Mouse (Mus musculus): ENCODE data around the gene Ncapd2.
A peak's percentile ranks its signal among the peaks of the same experiment; 100 is the strongest.

Gene Ncapd2

DNA sequence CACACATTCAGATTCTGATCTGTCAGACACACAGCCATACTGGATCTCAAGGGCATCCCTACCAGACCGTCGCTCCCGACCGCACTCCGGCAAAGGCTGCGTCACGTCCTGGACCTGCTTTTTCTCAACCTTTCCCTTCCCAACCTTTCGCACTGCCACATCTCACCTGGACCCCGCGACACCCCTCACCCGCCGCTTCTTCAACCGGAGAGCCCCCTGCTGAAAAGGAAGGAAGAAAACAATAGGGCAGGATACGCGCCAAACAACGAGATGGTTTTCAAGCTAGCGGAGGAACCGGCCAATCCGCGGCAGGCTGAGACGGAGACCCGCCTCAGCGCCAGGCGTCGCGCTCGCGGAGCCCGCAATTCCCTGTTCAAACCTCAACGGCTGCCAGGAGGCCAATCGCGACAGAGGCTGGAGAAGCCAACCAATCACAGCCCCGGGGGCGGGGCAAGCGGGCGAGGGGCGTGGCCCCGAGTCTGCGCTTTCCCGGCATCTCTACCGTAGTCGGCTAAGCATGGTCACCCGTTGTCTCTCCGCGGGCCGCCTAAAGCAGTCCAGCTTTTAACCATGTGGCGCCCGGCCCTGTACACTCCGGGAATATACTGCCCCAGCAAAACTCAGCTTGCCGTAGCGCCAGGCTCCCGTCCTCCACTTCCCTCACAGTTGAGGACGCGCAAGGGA is at the start of gene Ncapd2, which contains the start of gene Mrpl51:
Gene Ncapd2 (minus strand): TSS at position 370 of the 684 bp plus-strand sequence.
Gene Mrpl51 (plus strand): TSS at position 470 of the 684 bp plus-strand sequence.
- DNase-seq (ENCODE audit: low spot score), result peak; percentile 94

DNA sequence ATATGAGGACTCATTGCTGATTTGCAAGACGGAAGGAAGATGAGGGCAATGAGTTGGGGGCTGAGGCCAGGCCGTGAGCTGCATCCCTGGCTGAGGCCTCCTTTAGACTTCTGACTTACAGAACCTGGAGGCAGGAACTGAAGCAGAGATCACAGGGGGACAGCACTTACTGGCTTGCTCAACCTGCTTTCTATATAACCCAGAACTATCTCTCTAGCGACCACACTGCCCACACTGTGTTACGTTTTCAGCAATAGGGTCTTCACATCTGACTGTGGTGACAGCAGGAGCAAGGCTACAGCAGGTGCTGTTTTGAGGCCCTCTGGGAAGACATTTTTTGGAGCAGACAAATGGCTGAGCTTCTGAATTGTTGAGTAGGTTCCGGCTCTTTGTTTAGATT is 49.1 kb upstream of the Ncapd2 start:
- DNase-seq (ENCODE audit: low spot score), result no peak

GRCm38 (mm10) chr6:125239547-125239946 is 48.0 kb upstream of the Ncapd2 start:
- no peak for DNase-seq (ENCODE audit: low spot score)

GRCm38 (mm10) chr6:125238396-125238795 is 46.9 kb upstream of the Ncapd2 start:
- DNase-seq (ENCODE audit: low spot score), result no peak

DNA sequence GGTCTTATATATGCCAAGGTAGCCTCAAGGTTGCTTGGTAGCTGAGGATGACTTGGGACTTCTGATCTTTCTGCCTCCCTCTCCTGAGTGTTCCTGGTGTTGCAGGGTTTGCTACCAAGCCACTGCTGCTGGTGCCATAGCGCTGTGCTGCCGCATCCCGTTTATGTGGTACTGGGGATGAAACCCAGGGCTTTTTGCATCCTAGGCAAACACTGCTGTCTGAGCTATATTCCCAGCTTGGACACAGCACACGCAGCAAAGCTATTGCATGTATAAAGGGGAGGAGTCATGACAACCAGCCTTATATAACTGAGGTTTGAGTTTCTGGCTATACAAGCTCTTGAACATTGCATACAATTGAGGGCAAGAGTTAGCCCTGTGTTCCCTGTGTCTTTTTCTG is 45.9 kb upstream of the Ncapd2 start:
- no peak for DNase-seq (ENCODE audit: low spot score)

- no peak for DNase-seq (ENCODE audit: low spot score)
Observed at GRCm38 (mm10) chr6:125236782-125237181, 45.3 kb upstream of the Ncapd2 start, which contains the start of gene Cd27. TSS of gene Cd27 (minus strand) at chr6:125237010.

DNA sequence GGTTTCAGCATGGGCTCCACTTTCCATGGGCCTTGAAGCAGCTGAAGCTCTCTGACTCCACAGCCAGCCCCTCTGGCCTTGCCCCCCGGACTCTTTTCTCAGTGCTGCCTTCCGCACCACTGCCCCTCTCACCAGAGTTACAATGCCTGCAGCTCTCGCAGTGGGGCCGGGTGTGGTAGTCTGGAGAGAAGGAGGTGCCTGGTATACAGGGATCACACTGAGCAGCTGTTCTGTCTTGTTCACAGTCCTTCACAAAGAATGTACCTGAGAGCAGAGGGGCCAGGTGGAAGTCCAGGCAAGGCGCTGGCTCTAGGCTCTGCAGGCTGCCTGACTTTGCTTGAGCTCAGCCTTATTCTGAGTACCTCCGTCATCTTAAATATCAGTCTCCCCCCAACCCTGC is 44.8 kb upstream of the Ncapd2 start:
- DNase-seq (ENCODE audit: low spot score), result no peak

DNA sequence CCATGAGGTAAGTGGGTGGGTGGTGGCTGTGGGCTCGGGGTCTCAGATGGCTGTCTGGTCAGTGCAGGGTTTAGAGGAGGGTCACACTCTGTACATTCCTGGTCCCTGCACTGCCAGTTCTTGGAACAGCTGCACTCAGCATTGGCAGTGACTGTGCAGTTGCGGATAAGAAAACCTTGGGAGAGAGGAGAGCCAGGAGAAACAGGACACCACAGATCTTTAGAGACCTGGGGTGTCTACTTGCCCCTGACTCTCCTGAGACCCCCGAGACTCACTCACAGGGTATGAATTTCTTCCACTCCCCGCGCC is 43.0 kb upstream of the Ncapd2 start:
- DNase-seq (ENCODE audit: low spot score), result no peak

GRCm38 (mm10) chr6:125233816-125234519 is 42.5 kb upstream of the Ncapd2 start:
- DNase-seq (ENCODE audit: low spot score), result no peak

DNA sequence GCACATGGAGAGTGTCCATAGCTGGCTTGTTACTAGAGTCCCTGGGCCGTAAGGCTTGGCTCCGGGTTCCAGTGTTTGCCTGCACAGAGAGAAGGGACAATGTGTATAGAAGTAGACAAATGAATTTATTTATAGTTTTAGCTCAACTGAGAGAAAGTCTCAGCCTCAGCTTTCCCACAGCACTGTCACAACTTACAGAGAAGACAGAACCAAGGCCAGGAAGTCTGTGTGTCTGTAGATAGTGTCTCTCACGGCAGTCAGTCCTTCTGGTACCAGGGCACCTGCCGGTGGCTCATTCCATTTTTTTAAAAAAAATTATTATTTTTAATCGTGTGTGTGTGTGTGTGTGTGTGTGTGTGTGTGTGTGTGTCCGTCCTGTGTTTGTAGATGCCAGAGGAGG is 41.0 kb upstream of the Ncapd2 start:
- no peak for DNase-seq (ENCODE audit: low spot score)

- DNase-seq (ENCODE audit: low spot score), result no peak
Observed at GRCm38 (mm10) chr6:125232045-125232437, 40.5 kb upstream of the Ncapd2 start.

DNA sequence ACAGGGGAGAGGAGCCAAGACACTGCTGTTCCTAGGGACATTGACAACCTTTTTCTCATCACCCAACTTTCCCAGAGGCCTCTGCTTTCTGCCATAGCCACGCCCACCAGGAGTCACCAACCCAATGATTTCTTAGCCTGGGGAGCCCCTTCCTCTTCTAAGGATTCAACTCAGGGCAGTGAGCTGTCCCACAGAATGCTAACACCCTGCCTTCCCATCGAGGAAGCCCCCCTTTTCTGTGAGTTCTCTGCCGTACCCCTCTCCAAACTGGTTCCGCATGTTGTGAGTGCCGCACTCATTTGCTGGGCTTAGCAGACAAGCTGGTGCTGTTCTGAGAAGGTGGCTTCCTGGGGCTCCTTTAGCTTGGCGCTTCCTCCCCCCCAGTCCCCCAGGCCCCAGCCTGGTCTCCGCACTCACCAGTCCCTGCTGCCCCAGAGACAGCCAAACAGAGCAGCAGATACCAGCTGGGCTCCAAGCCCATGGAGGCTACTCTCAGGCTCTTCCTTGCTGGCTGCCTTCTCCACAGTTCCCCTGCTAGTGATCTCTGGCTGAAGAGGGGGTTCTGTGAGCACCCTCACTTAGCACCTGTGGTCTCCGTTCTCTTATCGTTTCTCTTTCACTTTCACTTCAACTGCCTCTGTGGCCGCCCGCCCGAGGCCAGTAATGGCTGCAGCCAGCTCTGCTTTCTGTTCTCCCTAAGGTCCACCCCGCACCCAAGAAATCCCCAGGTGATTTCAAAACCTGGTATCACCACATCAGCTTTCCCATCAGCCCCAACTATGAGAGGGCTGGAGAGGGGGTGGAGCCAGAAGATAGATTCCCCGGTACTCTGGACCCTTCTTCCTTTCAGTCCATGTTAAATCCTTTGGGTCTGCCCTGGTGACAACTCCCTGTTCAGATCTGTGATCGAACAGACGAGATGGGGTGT is 39.9 kb upstream of the Ncapd2 start, which contains the start of gene Tapbpl:
Gene Tapbpl (minus strand): TSS at position 744 of the 928 bp plus-strand sequence.
- DNase-seq (ENCODE audit: low spot score), result peak; percentile 33

GRCm38 (mm10) chr6:125230571-125230970 is 39.1 kb upstream of the Ncapd2 start:
- no peak for DNase-seq (ENCODE audit: low spot score)

- peak; percentile 38 for DNase-seq (ENCODE audit: low spot score)
Observed at GRCm38 (mm10) chr6:125225518-125226115, 34.1 kb upstream of the Ncapd2 start.

- DNase-seq (ENCODE audit: low spot score), result no peak
Observed at GRCm38 (mm10) chr6:125222577-125222976, 31.1 kb upstream of the Ncapd2 start.

- DNase-seq (ENCODE audit: low spot score), result no peak
Observed at GRCm38 (mm10) chr6:125222146-125222545, 30.6 kb upstream of the Ncapd2 start.

GRCm38 (mm10) chr6:125221115-125221745 is 29.7 kb upstream of the Ncapd2 start:
- no peak for DNase-seq (ENCODE audit: low spot score)

DNA sequence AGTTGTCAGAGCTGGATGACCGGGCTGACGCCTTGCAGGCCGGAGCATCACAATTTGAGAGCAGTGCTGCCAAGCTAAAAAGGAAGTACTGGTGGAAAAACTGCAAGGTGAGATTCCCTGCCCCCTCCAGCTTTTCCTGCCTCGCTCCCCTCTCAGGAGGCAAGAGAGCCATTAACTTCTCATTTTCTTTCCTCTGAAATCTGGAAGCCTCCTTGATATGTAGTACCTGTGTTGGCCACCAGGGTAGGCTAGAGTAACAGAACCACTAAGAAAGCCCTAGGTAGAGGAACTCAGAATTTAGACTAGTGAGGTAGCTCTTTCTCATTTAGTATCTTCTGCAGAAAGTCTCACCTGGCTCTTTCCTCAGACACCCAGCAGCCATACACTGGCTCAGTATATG is 27.5 kb upstream of the Ncapd2 start:
- peak; percentile 73 for DNase-seq (ENCODE audit: low spot score)

DNA sequence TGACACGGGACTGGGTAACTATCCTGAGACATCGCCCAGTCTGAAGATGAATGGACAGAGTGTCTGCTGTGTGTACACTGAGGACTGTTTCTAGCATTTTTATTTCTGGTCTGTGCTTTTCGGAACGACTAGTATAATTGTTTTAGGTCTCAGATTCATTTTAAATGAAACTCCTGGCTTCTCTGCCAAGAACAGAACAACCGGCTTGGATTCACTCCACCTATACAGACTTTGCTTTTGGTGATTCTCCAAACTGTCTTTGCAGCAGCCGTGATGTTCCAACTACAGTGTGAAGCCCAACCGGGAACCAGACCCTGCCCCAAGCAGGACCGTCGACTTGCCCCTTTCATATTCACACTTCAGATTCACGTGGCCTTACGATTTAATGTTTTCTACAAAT is 26.4 kb upstream of the Ncapd2 start:
- no peak for DNase-seq (ENCODE audit: low spot score)

DNA sequence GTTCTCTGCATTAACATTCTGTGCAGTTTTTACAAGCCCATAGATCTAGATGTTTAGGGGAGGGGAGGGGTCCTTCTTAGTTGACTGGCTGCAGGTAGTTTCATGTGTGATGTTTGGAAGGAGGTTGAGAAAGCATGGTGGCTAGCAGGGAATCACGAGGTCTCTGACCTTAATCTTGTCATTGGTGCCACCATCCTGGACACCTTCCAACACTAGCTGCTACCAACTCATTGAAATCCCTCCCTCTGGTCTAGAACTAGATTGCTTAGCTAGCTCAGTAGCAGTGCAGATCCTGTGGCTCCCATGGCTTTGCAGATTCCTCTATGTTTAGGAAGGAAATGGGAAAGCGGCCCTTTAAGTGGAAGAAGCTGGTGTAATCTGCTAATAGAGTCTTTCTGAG is 25.4 kb upstream of the Ncapd2 start:
- no peak for DNase-seq (ENCODE audit: low spot score)

DNA sequence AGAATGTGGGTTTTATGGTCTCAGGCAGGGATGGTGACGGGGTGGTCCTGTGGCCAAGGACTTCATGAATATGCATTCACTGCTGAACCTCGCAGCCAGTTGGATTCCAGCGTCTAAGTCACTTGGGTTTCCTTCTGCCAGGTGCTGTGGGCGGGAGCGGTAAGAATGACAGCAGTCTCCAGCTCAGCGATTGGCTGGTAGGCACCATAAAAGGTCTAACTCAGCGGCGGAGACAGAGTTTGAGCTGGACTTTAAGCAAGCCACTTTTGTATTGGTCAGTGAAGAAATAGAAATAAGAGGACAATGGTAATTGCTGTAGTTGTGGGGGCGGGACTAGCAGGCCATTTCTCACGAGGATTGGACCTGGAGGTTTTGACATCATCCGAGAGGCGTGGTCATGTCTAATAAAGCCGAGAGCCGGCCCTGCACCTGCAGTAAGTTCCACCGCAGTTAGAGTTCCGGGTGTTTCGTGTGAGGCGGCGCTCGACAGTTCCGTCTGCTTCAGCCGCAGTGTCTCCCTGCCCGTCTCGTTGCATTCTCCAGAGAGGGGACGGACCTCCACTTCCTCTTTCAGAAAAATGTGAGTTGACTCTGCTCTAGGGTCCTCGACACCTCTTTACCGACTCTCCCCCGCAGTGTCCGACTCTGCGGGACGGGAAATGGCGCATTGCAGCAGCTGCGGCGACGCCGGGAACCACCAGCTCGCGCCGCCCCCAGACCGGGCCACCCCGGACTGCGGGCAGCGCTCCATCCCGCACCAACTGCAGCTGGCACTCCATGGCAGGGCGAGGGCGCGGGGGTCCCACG is 23.9 kb upstream of the Ncapd2 start, which contains the start of gene Vamp1:
Gene Vamp1 (plus strand): TSS at position 404 of the 807 bp plus-strand sequence.
- DNase-seq (ENCODE audit: low spot score), result peak; percentile 97
